Mouse (Mus musculus) fibroblast of lung, adult 2 months (primary cell): Measurements from ENCODE around the gene Prss43.
"Not testable (repeated sequence)": the region's sequence is repeated elsewhere in the genome, so short reads cannot be mapped to it uniquely, and the experiment has no call there.

Experiments used
- DNase-seq: peaks from one replicate; pipeline ENCODE4 v3.0.0-alpha.2; 2011; ENCODE audit warnings: low read depth

Gene Prss43

DNA sequence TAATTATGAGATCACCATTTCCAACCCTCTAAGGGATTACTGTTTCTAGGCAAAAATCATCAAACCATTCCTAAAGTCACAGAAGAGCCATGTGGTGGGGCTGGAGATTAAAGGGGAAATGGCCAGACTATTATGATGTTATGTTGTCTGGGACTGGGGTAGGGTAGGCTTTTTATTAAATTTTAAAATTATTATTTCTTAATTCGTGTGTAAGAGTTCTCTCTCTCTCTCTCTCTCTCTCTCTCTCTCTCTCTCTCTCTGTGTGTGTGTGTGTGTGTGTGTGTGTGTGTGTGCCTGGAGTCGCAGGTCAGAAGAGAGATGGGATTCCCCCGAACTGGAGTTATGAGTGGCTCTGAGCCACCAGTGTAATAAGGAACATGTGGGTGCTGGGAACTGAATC lies at the start of gene Prss43:
TSS of gene Prss43 (plus strand) at position 301 of the 400 bp plus-strand sequence.
- DNase-seq, result no peak

DNA sequence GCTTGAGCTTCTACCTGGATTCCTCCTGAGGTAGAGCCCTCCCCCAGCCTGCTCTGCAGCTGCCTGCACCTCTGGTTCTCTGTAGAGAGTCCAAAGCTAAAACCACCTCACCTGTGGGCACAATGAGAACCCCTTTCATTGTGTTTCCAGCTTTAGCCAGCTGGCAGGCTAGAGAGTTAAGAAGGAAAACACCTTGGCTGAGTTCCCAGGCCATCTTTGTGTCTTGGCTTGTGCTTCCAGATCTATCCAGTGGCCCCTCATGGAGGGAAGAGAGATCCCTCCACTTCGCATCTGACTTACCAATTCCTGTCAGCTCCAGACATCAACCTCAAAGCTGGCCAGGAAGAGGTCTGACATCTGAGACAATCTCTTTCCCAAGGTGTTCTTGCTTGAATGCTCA lies 48.4 kb upstream of the Prss43 start:
- DNase-seq, result no peak

DNA sequence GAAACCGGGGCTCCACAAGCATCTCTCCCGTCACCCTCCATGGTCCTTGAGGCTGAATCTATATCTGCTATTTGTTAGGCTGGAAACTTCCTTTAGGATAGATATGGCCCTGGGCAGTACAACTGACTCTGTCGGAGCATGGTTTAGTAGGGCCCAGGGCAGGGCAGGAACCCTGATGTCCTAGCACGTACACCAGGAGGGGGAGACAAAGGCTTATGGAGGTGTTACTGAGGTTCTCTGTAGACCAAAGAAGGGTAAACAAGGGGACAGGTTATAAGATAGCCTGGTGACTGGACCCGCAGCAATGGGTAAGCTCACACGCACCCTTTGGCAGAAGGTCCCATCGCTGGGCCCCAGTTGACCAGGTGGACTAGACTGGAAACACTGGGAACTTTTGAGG lies 47.9 kb upstream of the Prss43 start:
- no peak for DNase-seq

- no peak for DNase-seq
These were observed 47.1 kb upstream of the Prss43 start for GRCm38 (mm10) chr9:110779242-110779913.

- peak; percentile 87 for DNase-seq
These were observed 45.2 kb upstream of the Prss43 start for GRCm38 (mm10) chr9:110781256-110781721.

GRCm38 (mm10) chr9:110781731-110782130 lies 44.8 kb upstream of the Prss43 start:
- DNase-seq, result peak; percentile 96

DNA sequence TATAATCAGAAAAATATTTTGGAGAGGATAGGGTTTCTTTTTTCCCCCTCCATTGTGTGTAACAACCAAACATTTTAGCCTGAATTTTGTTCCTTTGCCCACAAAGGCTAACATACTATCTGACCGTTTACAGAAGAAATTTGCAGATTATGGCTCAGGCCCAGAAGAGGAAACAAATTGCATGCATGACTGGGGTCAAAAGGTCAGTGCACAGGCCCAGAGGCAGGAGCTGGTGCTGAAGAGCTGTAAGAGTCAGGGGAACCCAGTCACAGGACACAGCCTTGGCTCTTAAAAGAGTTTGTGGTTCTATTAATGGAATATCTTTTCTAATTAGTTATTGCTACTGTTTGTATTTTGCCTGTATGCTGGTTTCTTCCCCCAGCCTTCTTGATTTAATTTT lies 42.9 kb upstream of the Prss43 start:
- DNase-seq, result no peak

GRCm38 (mm10) chr9:110788169-110788568 lies 38.3 kb upstream of the Prss43 start:
- DNase-seq, result no peak

DNA sequence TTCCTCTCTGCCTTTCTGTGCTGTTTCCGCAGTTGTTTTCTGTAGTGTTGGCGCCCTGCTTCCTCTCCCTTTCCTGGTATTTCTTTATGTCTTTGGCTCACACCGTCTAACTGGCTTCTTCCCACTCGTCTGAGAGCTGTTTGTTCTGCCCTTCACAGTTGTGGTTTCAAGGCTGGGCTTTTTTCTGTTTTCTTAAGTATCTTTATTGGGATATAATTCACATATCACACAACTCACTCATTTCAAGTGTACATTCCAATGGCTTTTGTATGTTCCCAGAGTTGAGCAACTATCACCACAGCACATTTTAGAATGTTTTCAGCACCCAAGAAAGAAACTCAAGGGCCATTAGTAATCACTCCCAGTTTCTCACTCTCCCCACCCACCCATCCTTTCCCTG lies 36.0 kb upstream of the Prss43 start:
- peak; percentile 83 for DNase-seq

DNA sequence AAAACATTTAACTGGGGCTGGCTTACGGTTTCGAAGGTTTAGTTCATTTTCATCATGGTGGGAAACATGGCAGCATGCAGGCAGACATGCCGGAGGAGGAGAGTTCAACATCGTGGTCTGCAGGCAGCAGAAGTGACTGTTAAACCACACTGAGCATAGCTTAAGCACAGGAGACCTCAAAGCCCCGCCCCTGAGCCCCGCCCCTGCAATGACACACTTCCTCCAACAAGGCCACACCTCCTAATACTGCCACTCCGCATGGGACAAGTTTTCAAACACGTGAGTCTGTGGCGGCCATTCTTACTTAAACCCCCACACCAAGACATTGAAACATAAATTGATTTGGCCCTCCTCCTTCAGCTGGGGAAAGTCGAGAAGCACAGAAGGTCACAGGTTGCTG lies 29.5 kb upstream of the Prss43 start:
- no peak for DNase-seq

DNA sequence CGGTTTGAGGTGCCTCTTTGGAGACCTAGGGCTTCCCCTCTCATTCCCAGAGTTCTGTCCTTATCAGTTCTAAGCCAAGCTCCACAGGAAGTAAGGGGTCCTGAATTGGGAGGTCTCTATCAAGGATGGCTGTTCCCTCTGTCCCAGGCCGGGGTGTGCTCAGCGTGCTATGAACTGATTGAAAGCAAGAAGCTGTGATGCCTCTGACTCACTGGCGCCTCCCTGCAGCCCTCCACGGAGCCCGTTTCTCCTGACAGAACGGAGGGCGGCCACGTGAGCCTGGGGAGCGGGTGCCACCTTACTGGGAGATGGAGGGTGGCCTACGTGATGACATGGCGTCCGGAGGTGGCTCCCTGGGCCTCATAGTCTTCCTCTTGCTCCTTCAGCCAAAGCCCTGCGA lies 28.6 kb upstream of the Prss43 start, which contains the start of gene Prss42:
TSS of gene Prss42 (plus strand) at position 301 of the 400 bp plus-strand sequence.
- DNase-seq, result no peak

GRCm38 (mm10) chr9:110800834-110801479 lies 25.5 kb upstream of the Prss43 start:
- no peak for DNase-seq

- DNase-seq, result no peak
These were observed 23.2 kb upstream of the Prss43 start for GRCm38 (mm10) chr9:110803294-110803693.

GRCm38 (mm10) chr9:110810051-110810450 lies 16.4 kb upstream of the Prss43 start:
- DNase-seq, result no peak

DNA sequence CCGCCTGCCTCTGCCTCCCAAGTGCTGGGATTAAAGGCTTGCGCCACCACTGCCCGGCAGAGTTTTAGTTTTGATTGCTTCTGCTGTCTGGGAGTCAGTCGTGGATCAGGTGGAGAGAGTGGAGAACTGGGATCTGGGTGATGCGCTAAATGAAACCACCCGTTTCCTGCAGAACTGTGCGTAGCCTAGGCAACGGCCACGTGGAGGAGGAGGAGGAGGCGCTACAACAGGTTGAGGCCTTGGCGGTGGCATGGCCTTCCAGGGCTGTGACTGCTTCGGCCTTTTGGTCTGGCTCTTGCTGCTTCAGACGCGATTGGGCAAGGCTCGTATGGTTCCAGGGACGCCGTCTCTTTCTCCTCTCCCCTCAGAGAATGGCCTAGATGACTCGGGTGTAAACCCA lies 12.7 kb upstream of the Prss43 start, which contains the start of gene Prss44:
TSS of gene Prss44 (plus strand) at position 206 of the 400 bp plus-strand sequence.
- no peak for DNase-seq

- DNase-seq, result not testable (repeated sequence)
These were observed 5.9 kb upstream of the Prss43 start for GRCm38 (mm10) chr9:110820546-110820945.

GRCm38 (mm10) chr9:110821436-110821835 lies 5.1 kb upstream of the Prss43 start:
- DNase-seq, result no peak

GRCm38 (mm10) chr9:110825426-110825825 lies 1.1 kb upstream of the Prss43 start:
- DNase-seq, result no peak

DNA sequence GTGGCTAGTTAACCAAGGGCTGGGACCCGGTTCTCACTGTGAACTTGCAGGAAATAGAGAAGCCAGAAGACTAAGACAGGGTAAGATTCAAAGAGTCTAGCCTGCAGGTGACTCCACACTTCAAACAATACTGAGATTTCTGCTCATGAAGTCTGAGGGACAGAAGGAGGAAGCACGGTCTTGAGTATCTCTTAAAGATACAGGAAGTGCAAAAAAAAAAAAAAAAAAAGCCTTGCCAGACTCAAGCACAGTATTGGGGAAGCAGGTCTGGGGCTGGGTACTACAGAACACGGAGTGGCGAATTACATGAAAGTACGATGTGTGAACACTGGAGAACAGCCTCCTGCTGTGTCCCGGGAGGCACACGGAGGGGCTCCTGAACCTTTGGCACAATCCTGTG lies 658 bp upstream of the Prss43 start:
- no peak for DNase-seq

GRCm38 (mm10) chr9:110833021-110833420 lies 6.5 kb downstream of the Prss43 start:
- DNase-seq, result no peak

GRCm38 (mm10) chr9:110834411-110834810 lies 7.9 kb downstream of the Prss43 start, which contains the start of gene Prss45:
Prss45 (plus strand) TSS chr9:110834588.
- no peak for DNase-seq

- DNase-seq, result no peak
These were observed 8.5 kb downstream of the Prss43 start for GRCm38 (mm10) chr9:110834961-110835360.

- DNase-seq, result no peak
These were observed 9.6 kb downstream of the Prss43 start for GRCm38 (mm10) chr9:110836112-110836511.
